Mouse (Mus musculus): Measurements from ENCODE around the gene Gm21560. TPM values are rescaled to one million over a fixed set of nuclear protein-coding genes. Genes with fewer than 3 reads are reported as not detected.
"Not testable (repeated sequence)": the region's sequence is repeated elsewhere in the genome, so short reads cannot be mapped to it uniquely, and the experiment has no call there.

The Gm21560 gene
- polyA plus RNA-seq (2015; fragmentation: Nextera tagmentation; extraction: Ambion mirVana): not detected in 2 replicates

- H3K27me3 ChIP-seq; H3K4me1 ChIP-seq (replicated peaks); H3K4me2 ChIP-seq; H3K9me3 ChIP-seq; ATAC-seq (ENCODE audit: low FRiP score); H3K36me3 ChIP-seq; H3K4me3 ChIP-seq; H3K27ac ChIP-seq; H3K9ac ChIP-seq: not testable (repeated sequence)
- WGBS: 73% methylated on average over 2 of the region's 2 CpGs
Observed at GRCm38 (mm10) chr14:6219192-6219591, at the start of gene Gm21560. TSS of gene Gm21560 (minus strand) at chr14:6219292.

- not testable (repeated sequence) for H3K9ac ChIP-seq; H3K4me2 ChIP-seq; H3K36me3 ChIP-seq; H3K9me3 ChIP-seq; ATAC-seq (ENCODE audit: low FRiP score); H3K4me3 ChIP-seq; H3K4me1 ChIP-seq (replicated peaks); H3K27me3 ChIP-seq; H3K27ac ChIP-seq
- 78% methylated on average over 3 of the region's 9 CpGs for WGBS
Observed at GRCm38 (mm10) chr14:6163538-6163937, 55.6 kb downstream of the Gm21560 start.

GRCm38 (mm10) chr14:6161085-6161484 is 58.0 kb downstream of the Gm21560 start:
- not testable (repeated sequence) for H3K27ac ChIP-seq; H3K9ac ChIP-seq; H3K4me2 ChIP-seq; H3K36me3 ChIP-seq; ATAC-seq (ENCODE audit: low FRiP score); H3K27me3 ChIP-seq; H3K4me1 ChIP-seq (replicated peaks); H3K4me3 ChIP-seq; H3K9me3 ChIP-seq
- 93% methylated on average over 1 of the region's 1 CpGs for WGBS

Other genes starting within 250 kb of the Gm21560 start
- not detected in 2 replicates for gene Gm3453, start 240.2 kb downstream of the Gm21560 start, polyA plus RNA-seq (2015; fragmentation: Nextera tagmentation; extraction: Ambion mirVana)
- gene Gm6337, start 161.0 kb downstream of the Gm21560 start, polyA plus RNA-seq (2015; fragmentation: Nextera tagmentation; extraction: Ambion mirVana): not detected in 2 replicates
- 2.9 and 4.1 TPM in 2 replicates for gene Gm8206, start 125.3 kb downstream of the Gm21560 start, polyA plus RNA-seq (2015; fragmentation: Nextera tagmentation; extraction: Ambion mirVana)
- 5.2 and 5.6 TPM in 2 replicates for gene Gm3468, start 110.6 kb downstream of the Gm21560 start, polyA plus RNA-seq (2015; fragmentation: Nextera tagmentation; extraction: Ambion mirVana)
- not detected in 2 replicates for gene Gm3476, start 93.5 kb downstream of the Gm21560 start, polyA plus RNA-seq (2015; fragmentation: Nextera tagmentation; extraction: Ambion mirVana)
- 6.8 and 7.6 TPM in 2 replicates for gene Gm3411, start 68.0 kb upstream of the Gm21560 start, polyA plus RNA-seq (2015; fragmentation: Nextera tagmentation; extraction: Ambion mirVana)
- not detected in 2 replicates for gene Gm21103, start 85.6 kb upstream of the Gm21560 start, polyA plus RNA-seq (2015; fragmentation: Nextera tagmentation; extraction: Ambion mirVana)
- not detected in 2 replicates for gene Gm3618, start 124.4 kb upstream of the Gm21560 start, polyA plus RNA-seq (2015; fragmentation: Nextera tagmentation; extraction: Ambion mirVana)
- gene Gm16440, start 171.0 kb upstream of the Gm21560 start, polyA plus RNA-seq (2015; fragmentation: Nextera tagmentation; extraction: Ambion mirVana): 0.25 TPM in 1 of 2 replicates, not detected in the other
- gene Gm3591, start 193.2 kb upstream of the Gm21560 start, polyA plus RNA-seq (2015; fragmentation: Nextera tagmentation; extraction: Ambion mirVana): 3.7 and 4.7 TPM in 2 replicates
- not detected in 2 replicates for gene Gm3594, start 225.3 kb upstream of the Gm21560 start, polyA plus RNA-seq (2015; fragmentation: Nextera tagmentation; extraction: Ambion mirVana)